Mouse (Mus musculus) heart, postnatal 0 days (tissue): ENCODE data around the gene Gja3. TPM values are rescaled to one million over a fixed set of nuclear protein-coding genes. Genes with fewer than 3 reads are reported as not detected.

ENCODE experiments used
- ATAC-seq: fragments of 200-750 bp; cut with Nextera tagmentation; 2 replicates; pipeline ENCODE4 v1.8.0; 2017; ENCODE audit warnings: low read depth, moderate number of reproducible peaks, moderate library complexity; ENCODE audit not compliant: insufficient read depth
- DNase-seq: peaks from one replicate; pipeline ENCODE4 v3.0.0-alpha.2; 2016; ENCODE audit warnings: low spot score
- H3K27ac ChIP-seq: fragments of 300-500 bp; sonication (generic); 2 replicates; pipeline ENCODE4 v1.5.1; 2014; ENCODE audit warnings: low read depth, mild to moderate bottlenecking
- H3K27me3 ChIP-seq: fragments of 300-500 bp; sonication (generic); 2 replicates; pipeline ENCODE4 v1.6.1; 2014; ENCODE audit warnings: low read length, mixed read lengths; ENCODE audit not compliant: control insufficient read depth, insufficient read depth
- H3K36me3 ChIP-seq: fragments of 300-500 bp; sonication (generic); replicated peaks from 2 replicates; pipeline ENCODE4 v1.6.1; 2014; ENCODE audit warnings: low read length, mixed read lengths; ENCODE audit not compliant: control insufficient read depth, insufficient read depth
- H3K4me1 ChIP-seq: fragments of 300-500 bp; sonication (generic); 2 replicates; pipeline ENCODE4 v1.6.1; 2014; ENCODE audit warnings: antibody characterized with exemption; ENCODE audit not compliant: control insufficient read depth, insufficient read depth
- H3K4me2 ChIP-seq: fragments of 300-500 bp; sonication (generic); 2 replicates; pipeline ENCODE4 v1.6.1; 2014; ENCODE audit warnings: low read depth, mild to moderate bottlenecking, low read length, moderate library complexity
- H3K4me3 ChIP-seq: fragments of 300-500 bp; sonication (generic); 2 replicates; pipeline ENCODE4 v1.5.1; 2014; ENCODE audit warnings: low read depth, low read length
- H3K9ac ChIP-seq: fragments of 300-500 bp; sonication (generic); replicated peaks from 2 replicates; pipeline ENCODE4 v1.6.1; 2014; ENCODE audit warnings: low read depth, low read length, mixed read lengths
- H3K9me3 ChIP-seq: fragments of 300-500 bp; sonication (generic); replicated peaks from 2 replicates; pipeline ENCODE4 v1.6.1; 2016; ENCODE audit warnings: low read length; ENCODE audit not compliant: control insufficient read depth
- CTCF ChIP-seq: IDR thresholded peaks from 2 replicates; pipeline ENCODE4 v1.5.1; 2016; ENCODE audit warnings: antibody characterized with exemption, control low read depth, low read depth
- EP300 ChIP-seq: IDR thresholded peaks from 2 replicates; pipeline ENCODE4 v1.6.1; 2016; ENCODE audit warnings: antibody characterized with exemption, low read depth
- WGBS: fragments of 180-500 bp; shearing (Covaris S2); extraction: QIAGEN DNeasy Blood & Tissue Kit; methylation state at CpG from one replicate; pipeline ENCODE4 v1.1.7; 2014; 5-methylcytosine and 5-hydroxymethylcytosine counted together
- polyA plus RNA-seq: library from polyadenylated mRNA; unstranded; fragments of >200 nt; fragmentation: Nextera tagmentation; extraction: Ambion mirVana; gene quantifications from 2 replicates; pipeline ENCODE4 v1.2.1, GENCODE M21; 2015
- total RNA-seq: library from RNA; depleted of rRNA; stranded (reverse); fragments of >200 nt; gene quantifications from 2 replicates; pipeline ENCODE4 v1.2.3, GENCODE M21; 2014; ENCODE audit warnings: low replicate concordance; rRNA removed

Gja3 gene
- 33.1 and 40.7 TPM in 2 replicates for total RNA-seq
- polyA plus RNA-seq, result 53.6 and 61.0 TPM in 2 replicates

DNA sequence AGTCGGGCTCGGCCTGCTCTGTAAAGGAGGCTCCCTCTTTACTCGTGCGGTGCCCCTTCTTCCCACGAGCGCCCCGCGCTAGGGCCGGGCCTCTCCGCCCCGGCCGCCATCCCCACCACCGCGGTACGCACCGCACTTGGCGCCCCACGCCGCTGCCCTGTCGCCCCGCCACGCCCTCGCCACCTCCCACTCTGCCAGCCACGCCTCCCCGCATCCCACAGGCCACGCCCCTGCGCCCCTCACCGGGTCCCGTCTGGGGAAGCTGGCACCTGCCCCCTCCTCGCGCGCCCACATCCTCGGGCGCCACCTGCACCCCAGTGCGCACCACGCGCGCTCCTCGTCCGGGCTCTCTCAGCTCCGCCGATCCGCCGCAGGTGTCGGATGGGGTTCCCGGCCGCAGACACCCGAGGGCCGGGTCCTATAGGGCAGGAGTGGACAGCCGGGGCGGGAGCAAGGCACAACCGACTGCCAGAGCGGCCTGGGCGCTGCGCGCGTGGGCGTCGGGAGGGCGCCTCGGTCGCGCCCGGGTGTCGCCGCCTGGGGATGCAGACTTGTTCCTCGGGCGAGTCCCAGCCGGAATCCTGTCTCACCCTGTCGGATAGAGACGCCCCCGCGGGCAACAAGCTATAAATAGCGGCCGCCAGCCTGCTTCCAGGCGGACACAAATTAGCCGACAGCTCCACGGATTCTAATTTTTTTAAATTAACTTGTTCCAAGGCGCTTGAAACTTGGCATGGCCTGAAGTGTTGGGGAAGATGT, at the start of gene Gja3:
Gja3 (minus strand) TSS at position 538 of the 759 bp plus-strand sequence.
- under 1% methylated on average over 69 of the region's 79 CpGs for WGBS

GRCm38 (mm10) chr14:57107091-57107490, 49.2 kb upstream of the Gja3 start:
- H3K9me3 ChIP-seq, result no peaks in the 10 kb centered on the region
- no peaks in the 10 kb centered on the region for H3K4me1 ChIP-seq
- no peaks in the 10 kb centered on the region for H3K36me3 ChIP-seq
- WGBS, result 75% methylated on average over 8 of the region's 8 CpGs
- DNase-seq (no peak), ATAC-seq (no peak)
- H3K9ac ChIP-seq, result no peak overlapping the region
- no peak for TF ChIP-seq EP300
- no peak for TF ChIP-seq CTCF
- no peak overlapping the region for H3K4me2 ChIP-seq
- H3K27ac ChIP-seq, result no peak overlapping the region
- no peak overlapping the region for H3K4me3 ChIP-seq
- H3K27me3 ChIP-seq, result peaks cover 72% of the 10 kb centered on the region

More for the DNA sequence above, at the start of gene Gja3:
- DNase-seq (peak; percentile 33), ATAC-seq (peak; percentile 86)
- Histone ChIP-seq H3K4me2 (peak within 1 kb of the TSS; percentile 74), H3K4me3 (peak within 1 kb of the TSS; percentile 82), H3K27ac (peak within 1 kb of the TSS; percentile 77), H3K9ac (peak within 1 kb of the TSS; percentile 74), H3K4me1 (peaks cover 11% of the 10 kb centered on the region; the same call in 1 of the 2 replicates), H3K9me3 (no peaks in the 10 kb centered on the region), H3K27me3 (peaks cover 25% of the 10 kb centered on the region), H3K36me3 (no peaks in the 10 kb centered on the region)
- TF ChIP-seq CTCF, result no peak
- TF ChIP-seq EP300, result no peak

DNA sequence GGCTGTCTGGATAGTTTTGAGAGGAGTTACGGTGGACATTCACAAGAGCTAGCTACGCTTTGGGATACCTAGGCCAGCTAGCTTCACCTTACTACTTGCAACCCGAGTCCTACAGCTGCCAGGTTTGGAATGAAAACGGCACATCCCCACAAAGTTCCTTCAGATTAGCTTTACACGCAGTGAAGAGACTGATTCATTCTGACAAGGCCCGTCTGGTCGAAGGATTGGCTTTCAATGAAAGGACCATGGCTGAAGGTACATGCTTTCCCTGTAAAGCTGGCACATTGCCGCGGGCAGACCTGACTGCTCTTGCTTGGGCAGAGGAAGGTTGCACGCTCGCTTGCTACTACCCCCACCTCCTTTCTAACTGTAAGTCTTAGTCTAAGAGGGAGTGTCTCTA, 47.8 kb upstream of the Gja3 start:
- Histone ChIP-seq H3K27me3 (peaks cover 72% of the 10 kb centered on the region), H3K4me3 (no peak overlapping the region), H3K27ac (no peak overlapping the region), H3K4me2 (no peak overlapping the region), H3K9ac (no peak overlapping the region), H3K36me3 (no peaks in the 10 kb centered on the region), H3K4me1 (no peaks in the 10 kb centered on the region), H3K9me3 (no peaks in the 10 kb centered on the region)
- ATAC-seq (no peak), DNase-seq (no peak)
- TF ChIP-seq EP300 (no peak), CTCF (no peak)
- WGBS, result 47% methylated on average over 11 of the region's 11 CpGs

DNA sequence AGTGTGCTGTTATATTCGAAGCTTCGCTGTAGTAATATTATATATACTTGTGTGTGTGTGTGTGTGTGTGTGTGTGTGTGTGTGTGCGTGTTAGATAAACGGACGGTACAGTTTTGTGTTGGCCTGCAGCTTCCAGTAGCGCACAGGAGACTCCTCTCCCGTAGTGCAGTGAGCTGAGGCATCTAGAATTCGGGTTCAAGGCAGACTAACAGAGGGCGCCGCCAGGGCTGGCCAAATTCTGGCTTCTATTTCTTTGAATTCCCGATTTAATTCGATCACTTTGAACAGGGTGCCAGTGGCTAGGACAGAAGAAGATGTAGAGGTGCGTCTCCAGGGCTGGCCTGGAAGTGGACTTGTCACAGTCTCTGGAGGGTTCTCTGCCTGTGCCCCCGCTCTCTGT, 47.2 kb upstream of the Gja3 start:
- no peak for TF ChIP-seq CTCF
- TF ChIP-seq EP300, result no peak
- no peaks in the 10 kb centered on the region for H3K9me3 ChIP-seq
- H3K27me3 ChIP-seq, result peaks cover 69% of the 10 kb centered on the region
- DNase-seq (no peak), ATAC-seq (no peak)
- no peaks in the 10 kb centered on the region for H3K36me3 ChIP-seq
- 14% methylated on average over 14 of the region's 14 CpGs for WGBS
- H3K4me2 ChIP-seq, result peak overlapping the region; percentile 100
- peak overlapping the region; percentile 70 for H3K4me3 ChIP-seq
- no peaks in the 10 kb centered on the region for H3K4me1 ChIP-seq
- H3K27ac ChIP-seq, result no peak overlapping the region
- H3K9ac ChIP-seq, result no peak overlapping the region

GRCm38 (mm10) chr14:57104106-57105023, 46.5 kb upstream of the Gja3 start, which contains the start of gene Gjb2:
Gene Gjb2 (minus strand): TSS chr14:57104702.
- no peaks in the 10 kb centered on the region for H3K36me3 ChIP-seq
- peak within 1 kb of the TSS; percentile 100 for H3K4me2 ChIP-seq
- H3K27me3 ChIP-seq, result peaks cover 69% of the 10 kb centered on the region
- under 1% methylated on average over 101 of the region's 101 CpGs for WGBS
- no peak within 1 kb of the TSS for H3K27ac ChIP-seq
- DNase-seq (no peak), ATAC-seq (peak; percentile 55)
- TF ChIP-seq CTCF, result no peak
- no peak for TF ChIP-seq EP300
- H3K4me3 ChIP-seq, result peak within 1 kb of the TSS; percentile 70
- H3K9ac ChIP-seq, result peak within 1 kb of the TSS; percentile 32
- no peaks in the 10 kb centered on the region for H3K9me3 ChIP-seq
- no peaks in the 10 kb centered on the region for H3K4me1 ChIP-seq
